Mouse (Mus musculus) forebrain, embryonic 16.5 days (tissue): ENCODE data around the gene Osgep. TPM values are rescaled to one million over a fixed set of nuclear protein-coding genes. Genes with fewer than 3 reads are reported as not detected.
"Not testable (repeated sequence)": the region's sequence is repeated elsewhere in the genome, so short reads cannot be mapped to it uniquely, and the experiment has no call there.

Source experiments
- ATAC-seq: fragments of 200-750 bp; cut with Nextera tagmentation; 2 replicates; pipeline ENCODE4 v1.8.0; 2017; ENCODE audit warnings: mild to moderate bottlenecking, moderate library complexity
- H3K27ac ChIP-seq: fragments of 300-500 bp; sonication (generic); 2 replicates; pipeline ENCODE4 v1.5.1; 2014; ENCODE audit warnings: low read length, control low read depth
- H3K27me3 ChIP-seq: fragments of 300-500 bp; sonication (generic); replicated peaks from 2 replicates; pipeline ENCODE4 v1.6.1; 2014; ENCODE audit warnings: low read length; ENCODE audit not compliant: control insufficient read depth, insufficient read depth
- H3K36me3 ChIP-seq: fragments of 300-500 bp; sonication (generic); 2 replicates; pipeline ENCODE4 v1.6.1; 2014; ENCODE audit not compliant: control insufficient read depth, insufficient read depth
- H3K4me1 ChIP-seq: fragments of 300-500 bp; sonication (generic); replicated peaks from 2 replicates; pipeline ENCODE4 v1.6.1; 2014; ENCODE audit warnings: low read length; ENCODE audit not compliant: control insufficient read depth, insufficient read depth
- H3K4me2 ChIP-seq: fragments of 300-500 bp; sonication (generic); 2 replicates; pipeline ENCODE4 v1.6.1; 2014; ENCODE audit warnings: mild to moderate bottlenecking, low read length, control low read depth
- H3K4me3 ChIP-seq: fragments of 300-500 bp; sonication (generic); replicated peaks from 2 replicates; pipeline ENCODE4 v1.5.1; 2014; ENCODE audit warnings: mild to moderate bottlenecking, low read length, control low read depth
- H3K9ac ChIP-seq: fragments of 300-500 bp; sonication (generic); replicated peaks from 2 replicates; pipeline ENCODE4 v1.6.1; 2014; ENCODE audit warnings: low read depth, low read length, control low read depth
- H3K9me3 ChIP-seq: fragments of 300-500 bp; sonication (generic); 2 replicates; pipeline ENCODE4 v1.6.1; 2016; ENCODE audit warnings: low read length; ENCODE audit not compliant: control insufficient read depth
- WGBS: fragments of 180-500 bp; shearing (Covaris S2); extraction: QIAGEN DNeasy Blood & Tissue Kit; methylation state at CpG from one replicate; pipeline ENCODE4 v1.1.7; 2014; 5-methylcytosine and 5-hydroxymethylcytosine counted together
- polyA plus RNA-seq: library from polyadenylated mRNA; unstranded; fragments of >200 nt; fragmentation: Nextera tagmentation; extraction: Ambion mirVana; gene quantifications from 2 replicates; pipeline ENCODE4 v1.2.1, GENCODE M21; 2015

The Osgep gene
- polyA plus RNA-seq, 1 experiment from 2014 or later = 146 TPM

DNA sequence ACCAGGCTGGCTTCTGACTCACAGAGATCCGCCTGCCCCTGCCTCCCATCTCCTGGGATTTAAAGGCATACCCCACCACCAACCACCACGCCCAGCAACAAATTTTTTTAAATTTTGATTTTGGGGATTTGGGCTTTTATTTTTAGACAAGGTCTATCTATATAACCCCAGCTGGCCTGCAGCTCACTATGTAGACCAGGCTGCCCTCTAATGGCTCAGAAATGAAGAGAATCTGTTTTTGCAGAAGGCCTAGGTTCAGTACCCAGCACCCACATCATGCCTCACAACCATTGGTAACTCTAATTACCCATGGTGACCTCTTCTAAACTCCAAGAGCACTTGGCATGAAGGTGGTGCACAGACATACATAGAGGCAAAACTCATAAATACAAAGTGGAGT, 53.4 kb downstream of the Osgep start:
- WGBS = 96% methylated on average over 2 of the region's 2 CpGs
- H3K9ac ChIP-seq = no peak overlapping the region
- no peaks in the 10 kb centered on the region for H3K36me3 ChIP-seq
- no peak overlapping the region for H3K27ac ChIP-seq
- H3K4me2 ChIP-seq = no peak overlapping the region
- ATAC-seq = no peak
- no peaks in the 10 kb centered on the region for H3K9me3 ChIP-seq
- no peak overlapping the region for H3K4me3 ChIP-seq
- peaks cover 8% of the 10 kb centered on the region for H3K4me1 ChIP-seq
- H3K27me3 ChIP-seq = no peaks in the 10 kb centered on the region

DNA sequence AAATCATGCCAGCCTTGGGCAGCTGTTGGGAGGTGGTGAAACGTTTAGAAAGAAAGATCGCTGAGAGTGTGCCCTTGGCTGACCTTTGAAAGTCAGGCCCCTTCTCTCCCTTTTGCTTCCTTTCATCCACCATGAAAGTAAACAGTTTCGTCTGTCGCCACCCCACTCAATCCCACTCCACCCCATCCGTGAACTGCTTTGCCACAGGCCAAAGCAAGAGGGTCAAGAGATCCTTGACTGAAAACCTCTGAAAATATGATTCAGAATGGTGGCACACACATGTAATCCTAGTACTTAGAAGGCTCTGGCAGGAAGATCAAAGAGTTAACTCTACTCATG, 53.9 kb downstream of the Osgep start:
- Histone ChIP-seq H3K36me3 (no peaks in the 10 kb centered on the region), H3K4me1 (peaks cover 8% of the 10 kb centered on the region), H3K9ac (peak overlapping the region; percentile 59), H3K4me3 (peak overlapping the region; percentile 49), H3K27ac (no peak overlapping the region), H3K27me3 (no peaks in the 10 kb centered on the region), H3K9me3 (no peaks in the 10 kb centered on the region), H3K4me2 (peak overlapping the region; percentile 72)
- WGBS = 37% methylated on average over 5 of the region's 5 CpGs
- ATAC-seq = no peak

DNA sequence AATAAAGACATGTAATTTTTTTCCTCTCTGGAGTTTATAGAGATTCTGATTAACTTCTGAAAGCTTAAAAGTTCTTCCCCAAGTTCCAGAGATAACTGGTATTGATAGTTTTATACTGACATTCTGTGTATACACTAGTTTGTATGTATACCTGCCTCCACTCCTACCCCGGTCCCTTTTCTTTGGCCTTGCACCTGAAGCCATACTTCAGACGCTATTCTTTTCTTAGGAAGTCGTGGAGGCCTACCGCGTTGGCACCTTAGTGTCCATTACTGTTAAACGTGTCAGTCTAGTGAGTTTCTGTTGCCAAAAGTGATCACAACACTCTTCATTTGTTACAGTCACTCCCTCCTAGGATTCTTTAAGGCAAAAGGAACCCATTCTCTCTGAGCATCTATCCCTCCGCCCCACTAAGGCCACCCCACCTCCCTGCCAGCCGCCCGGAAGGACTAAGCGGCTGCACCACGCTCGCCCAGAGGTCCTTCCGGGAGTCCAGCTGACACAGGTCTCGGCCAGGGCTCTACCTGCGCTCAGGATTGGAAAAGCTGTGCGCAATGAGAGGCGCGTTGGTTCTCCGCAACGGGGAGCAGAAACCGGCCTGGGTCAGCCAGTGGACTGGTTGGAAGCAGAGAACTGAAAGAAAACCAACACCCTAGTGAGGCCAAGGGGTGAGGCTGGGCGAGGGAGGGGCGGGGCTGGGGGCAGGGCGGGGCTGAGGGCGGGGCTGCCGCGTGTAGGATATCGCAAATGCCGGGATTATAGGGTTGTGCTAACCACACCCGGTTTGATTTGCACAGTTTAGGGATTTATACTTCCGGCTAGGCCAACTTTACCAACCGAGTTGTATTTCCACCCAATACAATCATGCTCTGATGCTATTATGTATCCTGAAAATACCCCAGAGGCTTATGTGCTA, 54.5 kb downstream of the Osgep start, which contains the start of gene Tep1:
Gene Tep1, minus strand, starts transcription at position 672 of the 916 bp plus-strand sequence.
- Histone ChIP-seq H3K9me3 (no peaks in the 10 kb centered on the region), H3K4me3 (peak within 1 kb of the TSS; percentile 49), H3K4me2 (peak within 1 kb of the TSS; percentile 72), H3K4me1 (peaks cover 8% of the 10 kb centered on the region), H3K36me3 (no peaks in the 10 kb centered on the region), H3K27me3 (no peaks in the 10 kb centered on the region), H3K27ac (no peak within 1 kb of the TSS), H3K9ac (peak within 1 kb of the TSS; percentile 59)
- WGBS = 7% methylated on average over 32 of the region's 32 CpGs
- peak; percentile 86 for ATAC-seq

DNA sequence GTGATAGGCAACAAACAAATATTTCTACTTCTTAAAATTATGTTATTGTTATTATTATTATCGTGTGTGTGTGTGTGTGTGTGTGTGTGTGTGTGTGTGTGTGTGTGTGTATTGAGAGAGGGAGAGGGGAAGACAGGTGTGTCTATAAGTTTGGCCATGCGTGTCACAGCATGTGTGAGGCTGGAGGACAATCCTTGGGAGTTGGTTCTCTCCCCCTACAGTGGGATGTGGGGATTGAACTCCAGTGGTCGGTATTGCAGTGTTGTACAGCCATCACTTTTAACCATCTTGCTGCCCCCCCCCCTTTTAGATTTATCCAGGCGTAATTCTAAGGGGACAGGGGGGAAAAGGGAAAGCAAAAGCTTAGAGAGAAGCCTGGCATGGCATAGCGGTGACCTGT, 56.0 kb downstream of the Osgep start:
- H3K27ac ChIP-seq = no peak overlapping the region
- no peaks in the 10 kb centered on the region for H3K36me3 ChIP-seq
- H3K4me1 ChIP-seq = peaks cover 8% of the 10 kb centered on the region
- no peaks in the 10 kb centered on the region for H3K9me3 ChIP-seq
- no peak for ATAC-seq
- H3K4me3 ChIP-seq = no peak overlapping the region
- no peak overlapping the region for H3K9ac ChIP-seq
- no peak overlapping the region for H3K4me2 ChIP-seq
- WGBS = 92% methylated on average over 5 of the region's 5 CpGs
- H3K27me3 ChIP-seq = no peaks in the 10 kb centered on the region

DNA sequence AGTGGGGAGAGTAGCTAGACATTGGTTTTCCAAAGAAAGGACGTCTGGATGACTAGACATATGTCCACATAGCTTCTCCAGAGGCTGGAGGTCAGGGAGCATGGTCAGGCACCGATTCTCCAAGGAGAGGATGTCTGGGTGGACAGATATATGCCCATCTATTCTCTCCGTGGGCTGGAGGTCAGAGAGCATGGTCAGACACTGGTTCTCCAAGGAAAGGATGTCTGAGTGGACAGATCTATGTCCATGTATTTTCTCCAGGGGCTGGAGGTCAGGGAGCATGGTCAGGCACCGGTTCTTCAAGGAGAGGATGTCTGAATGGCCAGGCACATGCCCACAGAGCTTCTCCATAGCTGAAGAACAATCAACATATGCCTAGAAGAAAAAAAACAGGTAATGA, 56.5 kb downstream of the Osgep start:
- Histone ChIP-seq H3K27me3 (no peaks in the 10 kb centered on the region), H3K4me1 (peaks cover 8% of the 10 kb centered on the region), H3K4me3 (no peak overlapping the region), H3K4me2 (no peak overlapping the region), H3K9me3 (no peaks in the 10 kb centered on the region), H3K27ac (no peak overlapping the region), H3K36me3 (no peaks in the 10 kb centered on the region), H3K9ac (no peak overlapping the region)
- WGBS = 79% methylated on average over 4 of the region's 4 CpGs
- no peak for ATAC-seq

DNA sequence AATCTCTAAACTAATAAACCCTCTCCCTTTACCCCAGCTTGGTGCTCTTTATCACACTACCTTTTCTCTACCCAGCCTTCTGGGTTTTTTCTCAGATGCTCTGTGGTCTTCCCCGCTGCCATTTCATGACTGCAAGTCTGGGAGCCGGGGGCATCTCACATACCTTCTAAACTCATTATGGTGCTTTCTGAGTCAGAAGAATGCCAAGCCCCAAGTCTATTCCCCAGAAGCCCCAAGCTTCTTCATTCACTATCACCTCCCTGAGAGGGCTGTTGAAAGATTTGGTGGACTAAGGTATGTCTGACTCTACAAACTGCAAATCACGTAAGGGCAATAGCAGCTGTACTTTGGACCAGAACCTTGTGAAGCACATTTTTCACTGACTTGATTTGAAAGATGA, 57.7 kb downstream of the Osgep start:
- WGBS = 94% methylated on average over 3 of the region's 3 CpGs
- H3K9ac ChIP-seq = no peak overlapping the region
- H3K4me2 ChIP-seq = no peak overlapping the region
- H3K27ac ChIP-seq = no peak overlapping the region
- no peaks in the 10 kb centered on the region for H3K9me3 ChIP-seq
- H3K4me1 ChIP-seq = peaks cover 8% of the 10 kb centered on the region
- ATAC-seq = no peak
- H3K27me3 ChIP-seq = no peaks in the 10 kb centered on the region
- H3K4me3 ChIP-seq = no peak overlapping the region
- no peaks in the 10 kb centered on the region for H3K36me3 ChIP-seq

DNA sequence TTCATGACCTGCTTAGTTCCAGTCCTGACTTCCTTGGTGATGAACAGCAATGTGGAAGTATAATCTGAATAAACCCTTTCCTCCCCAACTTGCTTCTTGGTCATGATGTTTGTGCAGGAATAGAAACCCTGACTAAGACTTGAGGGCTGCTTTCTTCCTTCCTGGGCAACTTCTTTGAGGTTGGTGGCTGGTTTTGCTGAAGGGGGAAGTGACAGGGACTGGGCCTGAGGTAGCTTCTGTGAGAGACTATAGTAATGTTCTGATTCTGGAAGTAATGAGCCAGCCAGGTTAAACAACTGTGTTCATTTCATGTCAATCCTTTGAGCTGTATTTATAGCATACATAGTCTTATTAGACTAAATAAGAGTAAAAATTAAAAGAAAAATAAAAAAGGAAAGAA, 59.7 kb downstream of the Osgep start:
- not testable (repeated sequence) for H3K4me1 ChIP-seq, H3K9me3 ChIP-seq, H3K36me3 ChIP-seq, H3K9ac ChIP-seq, H3K4me2 ChIP-seq, ATAC-seq, H3K27ac ChIP-seq, H3K4me3 ChIP-seq, H3K27me3 ChIP-seq

DNA sequence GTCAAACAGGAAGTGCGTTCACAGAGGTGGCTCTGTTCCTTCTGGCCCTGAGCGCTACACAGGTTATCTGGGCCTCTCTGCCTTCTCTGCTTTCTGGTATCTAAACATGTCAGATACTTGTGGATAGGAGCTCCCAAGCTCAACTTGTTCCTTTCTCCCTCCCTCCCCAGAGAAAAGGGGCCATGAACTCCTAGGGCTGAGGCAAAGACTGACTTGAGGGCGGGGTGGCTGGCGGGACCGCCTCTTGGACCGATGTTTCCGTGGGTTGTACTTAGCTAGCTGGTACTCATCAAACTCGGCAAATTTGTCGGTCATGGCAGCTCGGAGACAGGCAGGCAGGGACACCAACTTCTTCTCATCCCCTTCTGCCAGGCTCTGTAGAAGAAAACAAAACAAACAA, 62.1 kb downstream of the Osgep start:
- H3K36me3 ChIP-seq = no peaks in the 10 kb centered on the region
- no peak overlapping the region for H3K9ac ChIP-seq
- 93% methylated on average over 10 of the region's 10 CpGs for WGBS
- no peaks in the 10 kb centered on the region for H3K9me3 ChIP-seq
- no peak overlapping the region for H3K27ac ChIP-seq
- H3K27me3 ChIP-seq = no peaks in the 10 kb centered on the region
- H3K4me1 ChIP-seq = no peaks in the 10 kb centered on the region
- ATAC-seq = no peak
- H3K4me2 ChIP-seq = no peak overlapping the region
- H3K4me3 ChIP-seq = no peak overlapping the region
